Mouse (Mus musculus): ENCODE data around the gene Nemf. TPM values are rescaled to one million over a fixed set of nuclear protein-coding genes. Genes with fewer than 3 reads are reported as not detected.
"Not testable (repeated sequence)": the region's sequence is repeated elsewhere in the genome, so short reads cannot be mapped to it uniquely, and the experiment has no call there.

Nemf gene
- polyA plus RNA-seq, 1 experiment from 2014 or later, result 66.8 TPM

- ATAC-seq (replicated peaks; ENCODE audit: low FRiP score, low read depth) (no peak), DNase-seq (ENCODE audit: low spot score) (no peak)
- Histone ChIP-seq H3K4me1 (replicated peaks; ENCODE audit: insufficient read depth, low read length) (0 out of 2 replicates have a peak, but pooled peaks cover 4% of the 10 kb centered on the region), H3K27me3 (ENCODE audit: insufficient read depth, low read length) (no peaks in the 10 kb centered on the region), H3K9ac (ENCODE audit: low read depth, low read length) (peak overlapping the region; percentile 63; the same call in 1 of the 2 replicates), H3K36me3 (ENCODE audit: insufficient read depth, low read length) (no peaks in the 10 kb centered on the region), H3K27ac (peak overlapping the region; percentile 95), H3K4me2 (ENCODE audit: low read length) (peak overlapping the region; percentile 71), H3K4me3 (replicated peaks; ENCODE audit: low read depth, low read length) (peak overlapping the region; percentile 51), H3K9me3 (replicated peaks; ENCODE audit: low read length) (no peaks in the 10 kb centered on the region)
- TF ChIP-seq CTCF (IDR thresholded peaks at IDR 0.05; ENCODE audit: low read depth), result no peak
- 5% methylated on average over 10 of the region's 10 CpGs for WGBS
These were observed 5.0 kb upstream of the Nemf start for GRCm38 (mm10) chr12:69361919-69362318.

GRCm38 (mm10) chr12:69360997-69361899, 4.3 kb upstream of the Nemf start:
- ATAC-seq (replicated peaks; ENCODE audit: low FRiP score, low read depth), result peak; percentile 96
- peak; percentile 99 for DNase-seq (ENCODE audit: low spot score)
- H3K9ac ChIP-seq (ENCODE audit: low read depth, low read length), result peak overlapping the region; percentile 63; the same call in 1 of the 2 replicates
- H3K4me3 ChIP-seq (replicated peaks; ENCODE audit: low read depth, low read length), result peak overlapping the region; percentile 51
- not testable (repeated sequence) for H3K4me1 ChIP-seq (replicated peaks; ENCODE audit: insufficient read depth, low read length); H3K27me3 ChIP-seq (ENCODE audit: insufficient read depth, low read length); H3K9me3 ChIP-seq (replicated peaks; ENCODE audit: low read length); H3K36me3 ChIP-seq (ENCODE audit: insufficient read depth, low read length)
- H3K27ac ChIP-seq, result peak overlapping the region; percentile 95
- H3K4me2 ChIP-seq (ENCODE audit: low read length), result peak overlapping the region; percentile 71
- WGBS, result under 1% methylated on average over 39 of the region's 50 CpGs

- Histone ChIP-seq H3K4me3 (replicated peaks; ENCODE audit: low read depth, low read length) (no peak overlapping the region), H3K4me2 (ENCODE audit: low read length) (no peak overlapping the region), H3K27ac (no peak overlapping the region), H3K9me3 (replicated peaks; ENCODE audit: low read length) (no peaks in the 10 kb centered on the region), H3K27me3 (ENCODE audit: insufficient read depth, low read length) (no peaks in the 10 kb centered on the region), H3K4me1 (replicated peaks; ENCODE audit: insufficient read depth, low read length) (0 out of 2 replicates have a peak, but pooled peaks cover 4% of the 10 kb centered on the region), H3K9ac (ENCODE audit: low read depth, low read length) (no peak overlapping the region), H3K36me3 (ENCODE audit: insufficient read depth, low read length) (no peaks in the 10 kb centered on the region)
- WGBS, result 13% methylated on average over 5 of the region's 5 CpGs
- ATAC-seq (replicated peaks; ENCODE audit: low FRiP score, low read depth) (0 out of 2 replicates have a peak, but pooled peaks have one; percentile 1), DNase-seq (ENCODE audit: low spot score) (peak; percentile 92)
- TF ChIP-seq CTCF (IDR thresholded peaks at IDR 0.05; ENCODE audit: low read depth), result peak; percentile 93
These were observed 3.7 kb upstream of the Nemf start for GRCm38 (mm10) chr12:69360655-69360996.

GRCm38 (mm10) chr12:69357300-69357646, 308 bp upstream of the Nemf start:
- 6% methylated on average over 13 of the region's 13 CpGs for WGBS
- DNase-seq (ENCODE audit: low spot score) (no peak), ATAC-seq (replicated peaks; ENCODE audit: low FRiP score, low read depth) (no peak)
- Histone ChIP-seq H3K27me3 (ENCODE audit: insufficient read depth, low read length) (no peaks in the 10 kb centered on the region), H3K36me3 (ENCODE audit: insufficient read depth, low read length) (0 out of 2 replicates have a peak, but pooled peaks cover 5% of the 10 kb centered on the region), H3K9ac (ENCODE audit: low read depth, low read length) (peak overlapping the region; percentile 86), H3K4me2 (ENCODE audit: low read length) (peak overlapping the region; percentile 83), H3K27ac (peak overlapping the region; percentile 75), H3K4me3 (replicated peaks; ENCODE audit: low read depth, low read length) (peak overlapping the region; percentile 69), H3K4me1 (replicated peaks; ENCODE audit: insufficient read depth, low read length) (no peaks in the 10 kb centered on the region), H3K9me3 (replicated peaks; ENCODE audit: low read length) (no peaks in the 10 kb centered on the region)
- no peak for TF ChIP-seq CTCF (IDR thresholded peaks at IDR 0.05; ENCODE audit: low read depth)

- no peak overlapping the region for H3K4me2 ChIP-seq (ENCODE audit: low read length)
- no peaks in the 10 kb centered on the region for H3K4me1 ChIP-seq (replicated peaks; ENCODE audit: insufficient read depth, low read length)
- no peak overlapping the region for H3K27ac ChIP-seq
- TF ChIP-seq CTCF (IDR thresholded peaks at IDR 0.05; ENCODE audit: low read depth), result peak; percentile 36; the same call in 1 of the 2 replicates
- peaks cover 27% of the 10 kb centered on the region for H3K36me3 ChIP-seq (ENCODE audit: insufficient read depth, low read length)
- H3K4me3 ChIP-seq (replicated peaks; ENCODE audit: low read depth, low read length), result no peak overlapping the region
- 95% methylated on average over 1 of the region's 1 CpGs for WGBS
- ATAC-seq (replicated peaks; ENCODE audit: low FRiP score, low read depth), result no peak
- no peaks in the 10 kb centered on the region for H3K27me3 ChIP-seq (ENCODE audit: insufficient read depth, low read length)
- no peaks in the 10 kb centered on the region for H3K9me3 ChIP-seq (replicated peaks; ENCODE audit: low read length)
- no peak for DNase-seq (ENCODE audit: low spot score)
- H3K9ac ChIP-seq (ENCODE audit: low read depth, low read length), result no peak overlapping the region
These were observed 5.3 kb downstream of the Nemf start for GRCm38 (mm10) chr12:69351685-69352084.

- peaks cover 35% of the 10 kb centered on the region for H3K36me3 ChIP-seq (ENCODE audit: insufficient read depth, low read length)
- 52% methylated on average over 2 of the region's 2 CpGs for WGBS
- no peak overlapping the region for H3K27ac ChIP-seq
- no peak overlapping the region for H3K4me3 ChIP-seq (replicated peaks; ENCODE audit: low read depth, low read length)
- H3K4me2 ChIP-seq (ENCODE audit: low read length), result no peak overlapping the region
- no peaks in the 10 kb centered on the region for H3K27me3 ChIP-seq (ENCODE audit: insufficient read depth, low read length)
- ATAC-seq (replicated peaks; ENCODE audit: low FRiP score, low read depth) (no peak), DNase-seq (ENCODE audit: low spot score) (no peak)
- TF ChIP-seq CTCF (IDR thresholded peaks at IDR 0.05; ENCODE audit: low read depth), result no peak
- no peaks in the 10 kb centered on the region for H3K4me1 ChIP-seq (replicated peaks; ENCODE audit: insufficient read depth, low read length)
- H3K9me3 ChIP-seq (replicated peaks; ENCODE audit: low read length), result no peaks in the 10 kb centered on the region
- no peak overlapping the region for H3K9ac ChIP-seq (ENCODE audit: low read depth, low read length)
These were observed 7.0 kb downstream of the Nemf start for GRCm38 (mm10) chr12:69349928-69350327.

All from kidney, postnatal 0 days (tissue).